Mouse (Mus musculus): ENCODE data around the gene Upp2. TPM values are rescaled to one million over a fixed set of nuclear protein-coding genes. Genes with fewer than 3 reads are reported as not detected.

The Upp2 gene
- total and polyA plus RNA-seq, 2 experiments = 105 to 1,754 TPM

GRCm38 (mm10) chr2:58697501-58697900 is 130.4 kb downstream of the Upp2 start:
- Histone ChIP-seq H3K4me3 (ENCODE audit: insufficient read depth, low read depth, low read length) (no peak overlapping the region), H3K9ac (ENCODE audit: low read depth, low read length) (no peak overlapping the region), H3K27me3 (ENCODE audit: control insufficient read depth, insufficient read depth, low read length) (no peaks in the 10 kb centered on the region), H3K4me1 (ENCODE audit: control insufficient read depth, insufficient read depth, low read length) (no peaks in the 10 kb centered on the region), H3K36me3 (ENCODE audit: control insufficient read depth, insufficient read depth, low read length) (no peaks in the 10 kb centered on the region), H3K79me2 (ENCODE audit: control insufficient read depth, insufficient read depth, low read length) (no peaks in the 10 kb centered on the region), H3K27ac (replicated peaks; ENCODE audit: insufficient read depth, low read depth, low read length) (no peak overlapping the region)
- no peak for DNase-seq (ENCODE audit: extremely low read depth, low read depth, low spot score)
- TF ChIP-seq CTCF (IDR thresholded peaks at IDR 0.05; ENCODE audit: low read depth, low read length) (no peak), POLR2A (IDR thresholded peaks at IDR 0.05; ENCODE audit: extremely low read depth, insufficient read depth, low read length) (no peak)
- WGBS = 71% methylated on average over 8 of the region's 8 CpGs

- Histone ChIP-seq H3K36me3 (ENCODE audit: control insufficient read depth, insufficient read depth, low read length) (no peaks in the 10 kb centered on the region), H3K4me1 (ENCODE audit: control insufficient read depth, insufficient read depth, low read length) (no peaks in the 10 kb centered on the region), H3K4me3 (ENCODE audit: insufficient read depth, low read depth, low read length) (no peak overlapping the region), H3K27ac (replicated peaks; ENCODE audit: insufficient read depth, low read depth, low read length) (no peak overlapping the region), H3K9ac (ENCODE audit: low read depth, low read length) (no peak overlapping the region), H3K27me3 (ENCODE audit: control insufficient read depth, insufficient read depth, low read length) (no peaks in the 10 kb centered on the region), H3K79me2 (ENCODE audit: control insufficient read depth, insufficient read depth, low read length) (no peaks in the 10 kb centered on the region)
- 39% methylated on average over 5 of the region's 5 CpGs for WGBS
- TF ChIP-seq CTCF (IDR thresholded peaks at IDR 0.05; ENCODE audit: low read depth, low read length) = peak; percentile 42
- no peak for TF ChIP-seq POLR2A (IDR thresholded peaks at IDR 0.05; ENCODE audit: extremely low read depth, insufficient read depth, low read length)
- DNase-seq (ENCODE audit: extremely low read depth, low read depth, low spot score) = peak; percentile 51
These were observed 132.8 kb downstream of the Upp2 start for GRCm38 (mm10) chr2:58699931-58700330.

GRCm38 (mm10) chr2:58700354-58700753 is 133.3 kb downstream of the Upp2 start:
- no peaks in the 10 kb centered on the region for H3K27me3 ChIP-seq (ENCODE audit: control insufficient read depth, insufficient read depth, low read length)
- no peaks in the 10 kb centered on the region for H3K36me3 ChIP-seq (ENCODE audit: control insufficient read depth, insufficient read depth, low read length)
- no peaks in the 10 kb centered on the region for H3K79me2 ChIP-seq (ENCODE audit: control insufficient read depth, insufficient read depth, low read length)
- no peak overlapping the region for H3K27ac ChIP-seq (replicated peaks; ENCODE audit: insufficient read depth, low read depth, low read length)
- no peak overlapping the region for H3K9ac ChIP-seq (ENCODE audit: low read depth, low read length)
- TF ChIP-seq CTCF (IDR thresholded peaks at IDR 0.05; ENCODE audit: low read depth, low read length) (no peak), POLR2A (IDR thresholded peaks at IDR 0.05; ENCODE audit: extremely low read depth, insufficient read depth, low read length) (no peak)
- H3K4me1 ChIP-seq (ENCODE audit: control insufficient read depth, insufficient read depth, low read length) = no peaks in the 10 kb centered on the region
- H3K4me3 ChIP-seq (ENCODE audit: insufficient read depth, low read depth, low read length) = no peak overlapping the region
- DNase-seq (ENCODE audit: extremely low read depth, low read depth, low spot score) = no peak
- 61% methylated on average over 7 of the region's 7 CpGs for WGBS

- TF ChIP-seq POLR2A (IDR thresholded peaks at IDR 0.05; ENCODE audit: extremely low read depth, insufficient read depth, low read length) = no peak
- no peak for TF ChIP-seq CTCF (IDR thresholded peaks at IDR 0.05; ENCODE audit: low read depth, low read length)
- no peaks in the 10 kb centered on the region for H3K4me1 ChIP-seq (ENCODE audit: control insufficient read depth, insufficient read depth, low read length)
- no peaks in the 10 kb centered on the region for H3K27me3 ChIP-seq (ENCODE audit: control insufficient read depth, insufficient read depth, low read length)
- no peak overlapping the region for H3K27ac ChIP-seq (replicated peaks; ENCODE audit: insufficient read depth, low read depth, low read length)
- no peak overlapping the region for H3K9ac ChIP-seq (ENCODE audit: low read depth, low read length)
- no peaks in the 10 kb centered on the region for H3K36me3 ChIP-seq (ENCODE audit: control insufficient read depth, insufficient read depth, low read length)
- no peaks in the 10 kb centered on the region for H3K79me2 ChIP-seq (ENCODE audit: control insufficient read depth, insufficient read depth, low read length)
- DNase-seq (ENCODE audit: extremely low read depth, low read depth, low spot score) = no peak
- 81% methylated on average over 4 of the region's 4 CpGs for WGBS
- no peak overlapping the region for H3K4me3 ChIP-seq (ENCODE audit: insufficient read depth, low read depth, low read length)
These were observed 134.5 kb downstream of the Upp2 start for GRCm38 (mm10) chr2:58701627-58702026.

DNA sequence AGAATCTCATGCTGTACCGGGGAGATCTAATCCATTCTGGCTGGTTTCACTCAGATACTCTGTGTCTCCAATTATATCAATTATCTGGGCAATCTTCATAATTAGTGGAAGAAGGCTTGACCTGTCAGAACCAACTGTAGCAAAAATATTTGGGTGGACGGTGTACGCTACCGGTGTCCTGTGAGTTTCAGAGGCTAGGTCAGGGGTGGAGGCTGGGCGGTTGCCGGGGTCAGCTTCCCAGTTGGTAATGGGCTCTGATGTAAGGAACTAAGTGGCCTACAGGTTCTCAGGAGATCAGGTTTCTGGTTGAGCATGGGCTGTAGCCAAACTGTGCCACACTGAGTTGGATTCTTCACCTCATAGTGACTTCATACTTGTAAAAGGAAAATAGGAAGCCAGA is 136.1 kb downstream of the Upp2 start:
- Histone ChIP-seq H3K36me3 (ENCODE audit: control insufficient read depth, insufficient read depth, low read length) (no peaks in the 10 kb centered on the region), H3K9ac (ENCODE audit: low read depth, low read length) (no peak overlapping the region), H3K27ac (replicated peaks; ENCODE audit: insufficient read depth, low read depth, low read length) (no peak overlapping the region), H3K27me3 (ENCODE audit: control insufficient read depth, insufficient read depth, low read length) (no peaks in the 10 kb centered on the region), H3K4me1 (ENCODE audit: control insufficient read depth, insufficient read depth, low read length) (no peaks in the 10 kb centered on the region), H3K79me2 (ENCODE audit: control insufficient read depth, insufficient read depth, low read length) (no peaks in the 10 kb centered on the region), H3K4me3 (ENCODE audit: insufficient read depth, low read depth, low read length) (no peak overlapping the region)
- 95% methylated on average over 6 of the region's 6 CpGs for WGBS
- no peak for TF ChIP-seq POLR2A (IDR thresholded peaks at IDR 0.05; ENCODE audit: extremely low read depth, insufficient read depth, low read length)
- TF ChIP-seq CTCF (IDR thresholded peaks at IDR 0.05; ENCODE audit: low read depth, low read length) = no peak
- DNase-seq (ENCODE audit: extremely low read depth, low read depth, low spot score) = no peak

DNA sequence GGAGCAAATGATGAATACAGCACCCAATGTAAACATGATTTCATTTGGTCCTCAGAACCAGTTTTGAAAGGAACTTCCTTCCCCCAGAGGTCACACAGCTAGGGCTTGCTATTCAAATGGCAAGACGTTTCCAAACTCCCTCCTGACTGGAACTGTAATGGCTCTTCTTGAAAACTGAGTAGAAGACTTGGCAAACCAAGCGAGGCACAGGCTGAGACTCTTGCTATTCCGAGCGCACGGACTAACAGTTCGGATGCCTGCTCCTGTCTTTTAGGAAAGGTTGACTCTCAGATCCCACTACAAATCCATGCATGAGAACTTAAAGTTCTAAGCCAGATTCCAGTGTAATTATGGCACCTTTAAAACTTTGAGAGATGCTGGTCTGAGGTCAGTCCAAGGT is 136.5 kb downstream of the Upp2 start:
- H3K79me2 ChIP-seq (ENCODE audit: control insufficient read depth, insufficient read depth, low read length) = no peaks in the 10 kb centered on the region
- H3K27me3 ChIP-seq (ENCODE audit: control insufficient read depth, insufficient read depth, low read length) = no peaks in the 10 kb centered on the region
- WGBS = 91% methylated on average over 6 of the region's 6 CpGs
- no peak overlapping the region for H3K27ac ChIP-seq (replicated peaks; ENCODE audit: insufficient read depth, low read depth, low read length)
- no peaks in the 10 kb centered on the region for H3K36me3 ChIP-seq (ENCODE audit: control insufficient read depth, insufficient read depth, low read length)
- H3K9ac ChIP-seq (ENCODE audit: low read depth, low read length) = no peak overlapping the region
- H3K4me3 ChIP-seq (ENCODE audit: insufficient read depth, low read depth, low read length) = no peak overlapping the region
- H3K4me1 ChIP-seq (ENCODE audit: control insufficient read depth, insufficient read depth, low read length) = no peaks in the 10 kb centered on the region
- no peak for TF ChIP-seq POLR2A (IDR thresholded peaks at IDR 0.05; ENCODE audit: extremely low read depth, insufficient read depth, low read length)
- TF ChIP-seq CTCF (IDR thresholded peaks at IDR 0.05; ENCODE audit: low read depth, low read length) = no peak
- no peak for DNase-seq (ENCODE audit: extremely low read depth, low read depth, low spot score)
